Mouse (Mus musculus): ENCODE data around the gene Clasp1. TPM values are rescaled to one million over a fixed set of nuclear protein-coding genes. Genes with fewer than 3 reads are reported as not detected.
"Not testable (repeated sequence)": the region's sequence is repeated elsewhere in the genome, so short reads cannot be mapped to it uniquely, and the experiment has no call there.

Gene Clasp1
- polyA plus RNA-seq, 1 experiment from 2014 or later: 12.1 TPM

GRCm38 (mm10) chr1:118592933-118593332, 204.1 kb downstream of the Clasp1 start:
- no peak overlapping the region for H3K4me3 ChIP-seq (replicated peaks)
- no peak overlapping the region for H3K27ac ChIP-seq
- H3K27me3 ChIP-seq: no peaks in the 10 kb centered on the region
- ATAC-seq (ENCODE audit: low read depth) (no peak), DNase-seq (no peak)
- no peak overlapping the region for H3K4me2 ChIP-seq
- peaks cover 12% of the 10 kb centered on the region for H3K4me1 ChIP-seq (replicated peaks)
- no peak overlapping the region for H3K9ac ChIP-seq
- peaks cover 54% of the 10 kb centered on the region for H3K36me3 ChIP-seq
- no peaks in the 10 kb centered on the region for H3K9me3 ChIP-seq (replicated peaks)
- WGBS (ENCODE audit: insufficient replicate concordance): 77% methylated on average over 4 of the region's 4 CpGs

GRCm38 (mm10) chr1:118595395-118595794, 206.5 kb downstream of the Clasp1 start:
- Histone ChIP-seq H3K36me3 (peaks cover 63% of the 10 kb centered on the region), H3K9ac (no peak overlapping the region), H3K27ac (no peak overlapping the region), H3K9me3 (replicated peaks) (no peaks in the 10 kb centered on the region), H3K27me3 (no peaks in the 10 kb centered on the region), H3K4me2 (no peak overlapping the region), H3K4me1 (replicated peaks) (peaks cover 12% of the 10 kb centered on the region), H3K4me3 (replicated peaks) (no peak overlapping the region)
- DNase-seq (peak; percentile 18), ATAC-seq (ENCODE audit: low read depth) (peak; percentile 83)
- WGBS (ENCODE audit: insufficient replicate concordance): 37% methylated on average over 2 of the region's 2 CpGs

- 68% methylated on average over 2 of the region's 2 CpGs for WGBS (ENCODE audit: insufficient replicate concordance)
- no peak overlapping the region for H3K4me3 ChIP-seq (replicated peaks)
- H3K27me3 ChIP-seq: no peaks in the 10 kb centered on the region
- no peak for ATAC-seq (ENCODE audit: low read depth)
- no peak overlapping the region for H3K4me2 ChIP-seq
- peaks cover 68% of the 10 kb centered on the region for H3K36me3 ChIP-seq
- H3K4me1 ChIP-seq (replicated peaks): peaks cover 12% of the 10 kb centered on the region
- H3K9me3 ChIP-seq (replicated peaks): no peaks in the 10 kb centered on the region
- H3K27ac ChIP-seq: no peak overlapping the region
- DNase-seq: no peak
- H3K9ac ChIP-seq: no peak overlapping the region
Measured at GRCm38 (mm10) chr1:118597475-118598213, 208.8 kb downstream of the Clasp1 start.

GRCm38 (mm10) chr1:118598339-118598738, 209.5 kb downstream of the Clasp1 start:
- no peak overlapping the region for H3K4me2 ChIP-seq
- peaks cover 12% of the 10 kb centered on the region for H3K4me1 ChIP-seq (replicated peaks)
- WGBS (ENCODE audit: insufficient replicate concordance): 74% methylated on average over 3 of the region's 3 CpGs
- H3K36me3 ChIP-seq: peaks cover 70% of the 10 kb centered on the region
- H3K27me3 ChIP-seq: no peaks in the 10 kb centered on the region
- ATAC-seq (ENCODE audit: low read depth): no peak
- H3K9ac ChIP-seq: no peak overlapping the region
- H3K4me3 ChIP-seq (replicated peaks): no peak overlapping the region
- H3K27ac ChIP-seq: no peak overlapping the region
- no peak for DNase-seq
- no peaks in the 10 kb centered on the region for H3K9me3 ChIP-seq (replicated peaks)

- no peak overlapping the region for H3K4me2 ChIP-seq
- peak overlapping the region; percentile 1 for H3K27ac ChIP-seq
- no peaks in the 10 kb centered on the region for H3K9me3 ChIP-seq (replicated peaks)
- no peak for DNase-seq
- H3K4me1 ChIP-seq (replicated peaks): 0 out of 2 replicates have a peak, but pooled peaks cover 2% of the 10 kb centered on the region
- H3K4me3 ChIP-seq (replicated peaks): no peak overlapping the region
- H3K9ac ChIP-seq: no peak overlapping the region
- H3K27me3 ChIP-seq: no peaks in the 10 kb centered on the region
- 68% methylated on average over 3 of the region's 3 CpGs for WGBS (ENCODE audit: insufficient replicate concordance)
- ATAC-seq (ENCODE audit: low read depth): peak; percentile 81
- H3K36me3 ChIP-seq: peaks cover 2% of the 10 kb centered on the region
Measured at GRCm38 (mm10) chr1:118613631-118614183, 224.8 kb downstream of the Clasp1 start.

GRCm38 (mm10) chr1:118621055-118621454, 232.2 kb downstream of the Clasp1 start:
- not testable (repeated sequence) for H3K27ac ChIP-seq; ATAC-seq (ENCODE audit: low read depth); H3K4me2 ChIP-seq; H3K4me1 ChIP-seq (replicated peaks); H3K36me3 ChIP-seq; H3K27me3 ChIP-seq; H3K9ac ChIP-seq; H3K9me3 ChIP-seq (replicated peaks); H3K4me3 ChIP-seq (replicated peaks); DNase-seq
- WGBS (ENCODE audit: insufficient replicate concordance): 57% methylated on average over 5 of the region's 5 CpGs

GRCm38 (mm10) chr1:118622857-118623256, 234.0 kb downstream of the Clasp1 start:
- H3K9me3 ChIP-seq (replicated peaks): no peaks in the 10 kb centered on the region
- H3K4me1 ChIP-seq (replicated peaks): peaks cover 6% of the 10 kb centered on the region
- no peak for ATAC-seq (ENCODE audit: low read depth)
- no peak for DNase-seq
- peaks cover 21% of the 10 kb centered on the region for H3K27me3 ChIP-seq
- H3K4me2 ChIP-seq: no peak overlapping the region
- WGBS (ENCODE audit: insufficient replicate concordance): 40% methylated on average over 3 of the region's 3 CpGs
- H3K4me3 ChIP-seq (replicated peaks): no peak overlapping the region
- H3K27ac ChIP-seq: no peak overlapping the region
- no peaks in the 10 kb centered on the region for H3K36me3 ChIP-seq
- no peak overlapping the region for H3K9ac ChIP-seq

GRCm38 (mm10) chr1:118625461-118625860, 236.6 kb downstream of the Clasp1 start:
- WGBS (ENCODE audit: insufficient replicate concordance): 41% methylated on average over 6 of the region's 6 CpGs
- Histone ChIP-seq H3K27ac (no peak overlapping the region), H3K4me1 (replicated peaks) (peaks cover 11% of the 10 kb centered on the region), H3K9me3 (replicated peaks) (no peaks in the 10 kb centered on the region), H3K27me3 (peaks cover 33% of the 10 kb centered on the region), H3K36me3 (no peaks in the 10 kb centered on the region), H3K4me2 (no peak overlapping the region), H3K4me3 (replicated peaks) (no peak overlapping the region), H3K9ac (no peak overlapping the region)
- DNase-seq: no peak
- ATAC-seq (ENCODE audit: low read depth): no peak

- ATAC-seq (ENCODE audit: low read depth) (no peak), DNase-seq (no peak)
- no peak overlapping the region for H3K4me3 ChIP-seq (replicated peaks)
- peaks cover 11% of the 10 kb centered on the region for H3K4me1 ChIP-seq (replicated peaks)
- H3K9ac ChIP-seq: no peak overlapping the region
- H3K4me2 ChIP-seq: no peak overlapping the region
- no peaks in the 10 kb centered on the region for H3K36me3 ChIP-seq
- WGBS (ENCODE audit: insufficient replicate concordance): 43% methylated on average over 2 of the region's 2 CpGs
- peaks cover 33% of the 10 kb centered on the region for H3K27me3 ChIP-seq
- no peak overlapping the region for H3K27ac ChIP-seq
- H3K9me3 ChIP-seq (replicated peaks): no peaks in the 10 kb centered on the region
Measured at GRCm38 (mm10) chr1:118625921-118626320, 237.1 kb downstream of the Clasp1 start.

GRCm38 (mm10) chr1:118626452-118626851, 237.6 kb downstream of the Clasp1 start:
- Histone ChIP-seq H3K27me3 (peaks cover 33% of the 10 kb centered on the region), H3K27ac (no peak overlapping the region), H3K36me3 (no peaks in the 10 kb centered on the region), H3K4me1 (replicated peaks) (peaks cover 11% of the 10 kb centered on the region), H3K4me2 (no peak overlapping the region), H3K9ac (no peak overlapping the region), H3K4me3 (replicated peaks) (no peak overlapping the region), H3K9me3 (replicated peaks) (no peaks in the 10 kb centered on the region)
- 64% methylated on average over 2 of the region's 2 CpGs for WGBS (ENCODE audit: insufficient replicate concordance)
- DNase-seq (no peak), ATAC-seq (ENCODE audit: low read depth) (no peak)

- H3K9ac ChIP-seq: peak within 1 kb of the TSS; percentile 52
- peaks cover 33% of the 10 kb centered on the region for H3K27me3 ChIP-seq
- peak; percentile 59 for DNase-seq
Measured at GRCm38 (mm10) chr1:118627781-118628464, 239.1 kb downstream of the Clasp1 start, which contains the start of gene Tfcp2l1. Tfcp2l1 (plus strand) TSS chr1:118627945.

More at GRCm38 (mm10) chr1:118627781-118628464, 239.1 kb downstream of the Clasp1 start, which contains the start of gene Tfcp2l1:
- Histone ChIP-seq H3K9me3 (replicated peaks) (no peaks in the 10 kb centered on the region), H3K4me1 (replicated peaks) (peaks cover 11% of the 10 kb centered on the region), H3K4me3 (replicated peaks) (peak within 1 kb of the TSS; percentile 57), H3K36me3 (no peaks in the 10 kb centered on the region), H3K27ac (no peak within 1 kb of the TSS), H3K4me2 (peak within 1 kb of the TSS; percentile 71)
- ATAC-seq (ENCODE audit: low read depth): peak; percentile 85
- 2% methylated on average over 48 of the region's 48 CpGs for WGBS (ENCODE audit: insufficient replicate concordance)

All from liver, embryonic 13.5 days (tissue).